Mouse (Mus musculus): Measurements from ENCODE around the gene Qser1.

Qser1 gene

GRCm38 (mm10) chr2:104736241-104736640 is 80.3 kb downstream of the Qser1 start:
- DNase-seq (ENCODE audit: low read depth, low spot score): no peak

GRCm38 (mm10) chr2:104732562-104733256 is 83.9 kb downstream of the Qser1 start:
- DNase-seq (ENCODE audit: low read depth, low spot score): no peak

- no peak for DNase-seq (ENCODE audit: low read depth, low spot score)
These were observed 84.5 kb downstream of the Qser1 start for GRCm38 (mm10) chr2:104732033-104732444.

- no peak for DNase-seq (ENCODE audit: low read depth, low spot score)
These were observed 89.2 kb downstream of the Qser1 start for GRCm38 (mm10) chr2:104727369-104727768.

- DNase-seq (ENCODE audit: low read depth, low spot score): no peak
These were observed 94.5 kb downstream of the Qser1 start for GRCm38 (mm10) chr2:104722021-104722420.

GRCm38 (mm10) chr2:104717827-104718226 is 98.7 kb downstream of the Qser1 start:
- DNase-seq (ENCODE audit: low read depth, low spot score): no peak

- no peak for DNase-seq (ENCODE audit: low read depth, low spot score)
These were observed 99.3 kb downstream of the Qser1 start for GRCm38 (mm10) chr2:104717231-104717735.

- no peak for DNase-seq (ENCODE audit: low read depth, low spot score)
These were observed 100.3 kb downstream of the Qser1 start, which contains the start of gene Pin1rt1 for GRCm38 (mm10) chr2:104716279-104716678. Gene Pin1rt1 (minus strand): TSS chr2:104716379.

- no peak for DNase-seq (ENCODE audit: low read depth, low spot score)
These were observed 102.3 kb downstream of the Qser1 start for GRCm38 (mm10) chr2:104714254-104714691.

- DNase-seq (ENCODE audit: low read depth, low spot score): no peak
These were observed 104.1 kb downstream of the Qser1 start for GRCm38 (mm10) chr2:104712486-104712809.

- peak; percentile 41 for DNase-seq (ENCODE audit: low read depth, low spot score)
These were observed 104.7 kb downstream of the Qser1 start, which contains the start of gene Tcp11l1 for GRCm38 (mm10) chr2:104711585-104712485. Gene Tcp11l1 (minus strand): TSS chr2:104712169.

- no peak for DNase-seq (ENCODE audit: low read depth, low spot score)
These were observed 105.7 kb downstream of the Qser1 start for GRCm38 (mm10) chr2:104710670-104711370.

GRCm38 (mm10) chr2:104709786-104710337 is 106.7 kb downstream of the Qser1 start:
- no peak for DNase-seq (ENCODE audit: low read depth, low spot score)

Data from embryo, embryonic 11.5 days (tissue).